Mouse (Mus musculus) adrenal gland, adult (tissue): ENCODE measurements around the gene Gm614.
A peak's percentile ranks its signal among the peaks of the same experiment; 100 is the strongest.

Experiments used
- DNase-seq, 2 experiments: peaks; one replicate each; pipeline ENCODE4 v3.0.0; 2022 to 2023; ENCODE audit warnings: low spot score in 1 of 2; ENCODE audit not compliant: inconsistent age in 2 of 2

The Gm614 gene

DNA sequence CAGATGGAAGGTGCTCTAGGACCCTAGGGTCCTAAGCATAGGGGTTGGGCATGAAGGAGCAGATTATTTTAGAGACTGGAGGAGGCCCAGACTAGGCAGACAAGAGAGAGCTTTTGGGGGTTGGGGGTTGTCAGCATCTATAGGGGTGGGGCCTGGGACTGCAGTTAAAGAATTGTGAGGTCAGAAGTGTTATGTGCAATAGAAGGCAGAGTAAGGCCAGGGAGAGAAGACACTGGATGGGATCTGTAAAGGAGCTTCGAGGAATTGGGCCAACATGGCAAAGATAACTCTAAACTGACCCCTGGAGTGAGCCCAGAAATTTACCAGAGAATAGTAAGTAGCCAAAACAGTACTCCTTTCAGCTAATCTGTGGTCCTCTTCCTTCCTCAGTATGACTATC is at the start of gene Gm614:
Gene Gm614 (minus strand): TSS at position 101 of the 400 bp plus-strand sequence.
- no peak for DNase-seq

GRCm38 (mm10) chrX:101309299-101309698 is 45.5 kb upstream of the Gm614 start:
- no peak for DNase-seq

DNA sequence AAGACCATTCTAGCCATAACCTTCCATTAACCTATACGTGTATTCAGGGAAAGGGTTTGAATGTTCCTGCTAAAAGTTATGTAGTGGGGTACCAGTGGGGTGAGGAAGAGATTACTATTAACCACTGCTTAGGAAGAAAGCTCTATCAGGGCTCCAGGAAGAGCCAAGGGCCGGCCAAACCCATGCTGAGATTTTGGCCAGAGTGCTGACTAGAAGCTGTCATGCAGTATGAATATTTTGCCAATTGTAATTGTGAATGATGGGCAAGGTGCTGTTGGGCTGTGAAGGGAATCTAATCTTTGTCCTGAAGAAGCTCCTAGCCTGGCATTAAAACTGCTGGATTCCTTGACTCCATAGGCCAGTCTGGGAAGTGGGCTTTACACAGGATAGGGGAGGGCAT is 40.9 kb upstream of the Gm614 start:
- DNase-seq: no peak

GRCm38 (mm10) chrX:101301654-101302053 is 37.9 kb upstream of the Gm614 start:
- DNase-seq: no peak

- DNase-seq: peak; percentile 20 to 55
These were observed 36.7 kb upstream of the Gm614 start for GRCm38 (mm10) chrX:101300427-101301030.

DNA sequence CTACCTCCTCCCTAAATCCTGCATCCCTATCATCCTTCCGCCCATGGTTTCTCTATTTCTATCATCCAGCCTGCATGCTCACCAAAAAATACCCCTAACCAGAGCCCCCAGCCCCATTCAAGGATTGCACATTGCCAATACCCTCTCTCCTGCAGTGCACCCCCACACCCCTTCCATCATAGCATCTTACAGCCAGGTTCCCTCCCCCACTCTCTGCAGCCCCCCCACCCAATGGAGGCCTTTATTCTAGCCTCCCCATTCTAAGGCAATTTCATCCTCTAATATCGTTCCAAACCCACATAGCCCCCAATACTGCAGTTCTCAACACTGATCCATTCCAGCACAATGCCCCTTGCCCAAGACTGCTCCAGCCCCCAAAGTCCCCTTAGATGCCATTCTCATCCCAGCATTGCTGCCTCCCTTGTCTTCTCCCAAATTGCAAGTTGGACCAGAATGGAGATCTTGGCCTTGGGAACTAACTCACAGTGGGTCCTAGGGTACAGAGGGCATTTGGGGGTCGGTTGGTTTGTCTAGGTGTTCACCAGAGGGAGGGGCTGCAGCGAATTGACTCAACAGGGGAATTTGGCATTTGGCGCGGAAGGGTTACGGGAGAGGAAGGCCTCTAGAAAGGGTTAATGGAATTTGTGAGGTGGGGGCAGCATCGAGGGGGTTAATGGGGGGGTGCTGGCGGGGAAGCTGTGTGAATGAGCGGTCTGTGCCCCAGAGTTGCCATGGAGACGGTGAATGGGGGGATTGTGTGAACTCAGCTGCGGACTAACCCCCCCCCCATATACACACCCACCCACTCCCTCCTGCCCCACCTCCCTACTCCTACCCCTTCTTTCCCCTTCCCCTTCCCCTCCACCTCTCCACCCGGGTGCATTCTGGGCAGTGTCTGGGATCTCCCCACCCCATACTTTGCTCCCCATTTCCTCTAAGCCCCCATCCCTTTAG is 36.0 kb upstream of the Gm614 start:
- DNase-seq: peak in 1 of 2 experiments; percentile 44

- peak; percentile 24 to 54 for DNase-seq
These were observed 35.3 kb upstream of the Gm614 start, which contains the start of gene Nlgn3 for GRCm38 (mm10) chrX:101299055-101299454. Gene Nlgn3, plus strand, starts transcription at chrX:101299168.

- no peak for DNase-seq
These were observed 26.3 kb upstream of the Gm614 start for GRCm38 (mm10) chrX:101290111-101290510.

DNA sequence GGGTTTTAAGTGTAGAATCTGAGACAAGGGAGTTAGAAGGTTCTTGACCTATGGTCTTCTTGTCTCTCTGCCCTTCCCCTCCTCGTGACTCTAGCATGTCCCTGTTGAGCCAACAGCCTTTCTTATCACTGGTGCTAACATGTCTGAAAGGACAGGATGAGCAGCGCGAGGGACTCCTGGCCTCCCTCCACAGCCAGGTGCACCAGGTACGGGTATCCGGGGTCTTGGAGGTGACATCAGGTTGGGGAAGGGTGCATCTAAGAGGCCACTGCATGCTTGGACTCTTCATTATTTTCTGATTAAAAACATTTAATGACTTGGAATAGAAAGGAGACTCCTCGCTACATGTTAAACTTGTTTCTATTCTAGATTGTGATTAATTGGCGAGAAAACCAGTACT is 25.2 kb upstream of the Gm614 start:
- no peak for DNase-seq

- no peak for DNase-seq
These were observed 24.6 kb upstream of the Gm614 start for GRCm38 (mm10) chrX:101288432-101288831.

- DNase-seq: no peak
These were observed 23.8 kb upstream of the Gm614 start for GRCm38 (mm10) chrX:101287543-101287942.

DNA sequence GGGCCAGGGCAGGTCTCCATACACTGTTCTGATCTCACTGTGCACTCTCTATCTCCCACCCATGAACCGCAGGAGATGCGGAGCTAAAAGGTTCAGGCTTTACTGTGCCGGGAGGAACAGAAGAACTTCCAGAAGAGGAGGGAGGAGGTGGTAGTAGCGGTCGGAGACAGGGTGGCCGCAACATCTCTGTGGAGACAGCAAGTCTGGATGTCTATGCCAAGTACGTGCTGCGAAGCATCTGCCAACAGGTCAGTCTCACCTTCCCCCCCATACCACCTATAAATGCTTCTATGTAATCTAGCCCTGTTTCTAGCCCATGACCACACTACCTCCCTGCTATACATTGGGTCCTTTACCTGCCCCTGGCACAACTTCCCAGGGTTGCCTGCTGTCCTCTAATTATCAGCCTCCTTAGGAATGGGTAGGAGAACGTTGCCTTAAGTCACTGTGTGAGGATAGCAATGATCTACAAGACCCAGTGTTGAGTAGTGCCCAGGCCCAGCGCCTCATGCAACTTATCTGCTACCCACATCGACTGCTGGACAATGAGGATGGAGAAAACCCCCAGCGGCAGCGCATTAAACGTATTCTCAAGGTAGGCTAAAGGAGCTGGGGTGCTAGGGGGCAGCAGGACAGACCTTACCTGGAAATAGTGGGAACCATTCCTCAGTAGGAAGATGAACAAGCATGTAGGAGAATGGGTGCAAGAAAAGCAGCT is 22.3 kb upstream of the Gm614 start:
- DNase-seq: no peak

DNA sequence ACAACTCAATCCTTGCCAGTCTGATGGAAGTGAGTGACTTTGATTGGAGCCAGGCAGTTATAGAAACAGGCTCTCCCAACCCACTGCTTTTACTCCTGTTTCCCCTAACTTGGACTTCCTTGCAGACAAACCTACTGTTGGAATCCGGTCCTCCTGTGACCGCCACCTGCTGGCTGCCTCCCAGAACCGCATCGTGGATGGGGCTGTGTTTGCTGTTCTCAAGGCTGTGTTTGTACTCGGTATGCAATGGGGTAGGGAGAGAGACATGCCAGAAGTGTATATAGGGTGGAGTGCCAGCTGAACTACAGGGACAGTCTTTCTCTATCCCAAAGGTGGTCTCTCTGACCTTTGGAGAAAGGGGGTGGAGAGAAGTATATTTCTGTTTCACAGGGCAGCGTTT is 21.7 kb upstream of the Gm614 start:
- DNase-seq: peak; percentile 46 to 78

GRCm38 (mm10) chrX:101282813-101283212 is 19.0 kb upstream of the Gm614 start:
- DNase-seq: no peak

GRCm38 (mm10) chrX:101273875-101274738 is 10.3 kb upstream of the Gm614 start, which contains the start of gene Med12:
Gene Med12, plus strand, starts transcription at chrX:101274030.
- peak; percentile 94 to 96 for DNase-seq

DNA sequence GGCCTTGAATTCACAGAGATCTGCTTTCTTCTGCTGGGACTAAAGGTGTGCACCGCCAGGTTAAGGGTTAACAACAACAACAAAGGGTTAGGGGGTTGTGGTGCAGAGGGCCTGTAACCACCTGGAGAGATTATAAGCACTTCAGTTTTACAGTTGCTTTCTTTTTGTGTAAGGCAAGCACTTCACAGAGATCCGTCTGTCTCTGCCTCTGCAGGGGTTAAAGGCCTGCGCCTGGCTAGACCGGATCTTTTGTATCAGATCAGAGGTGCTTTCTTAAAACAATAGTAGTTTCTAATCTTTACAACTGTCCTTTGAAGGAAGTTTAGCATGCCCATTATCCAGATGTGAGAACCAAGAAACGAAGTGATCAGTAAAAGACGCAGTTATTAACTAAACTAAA is 9.6 kb upstream of the Gm614 start:
- no peak for DNase-seq

GRCm38 (mm10) chrX:101268755-101269124 is 4.9 kb upstream of the Gm614 start, which contains the start of gene Gm20489:
Gene Gm20489, minus strand, starts transcription at chrX:101269023.
- no peak for DNase-seq

DNA sequence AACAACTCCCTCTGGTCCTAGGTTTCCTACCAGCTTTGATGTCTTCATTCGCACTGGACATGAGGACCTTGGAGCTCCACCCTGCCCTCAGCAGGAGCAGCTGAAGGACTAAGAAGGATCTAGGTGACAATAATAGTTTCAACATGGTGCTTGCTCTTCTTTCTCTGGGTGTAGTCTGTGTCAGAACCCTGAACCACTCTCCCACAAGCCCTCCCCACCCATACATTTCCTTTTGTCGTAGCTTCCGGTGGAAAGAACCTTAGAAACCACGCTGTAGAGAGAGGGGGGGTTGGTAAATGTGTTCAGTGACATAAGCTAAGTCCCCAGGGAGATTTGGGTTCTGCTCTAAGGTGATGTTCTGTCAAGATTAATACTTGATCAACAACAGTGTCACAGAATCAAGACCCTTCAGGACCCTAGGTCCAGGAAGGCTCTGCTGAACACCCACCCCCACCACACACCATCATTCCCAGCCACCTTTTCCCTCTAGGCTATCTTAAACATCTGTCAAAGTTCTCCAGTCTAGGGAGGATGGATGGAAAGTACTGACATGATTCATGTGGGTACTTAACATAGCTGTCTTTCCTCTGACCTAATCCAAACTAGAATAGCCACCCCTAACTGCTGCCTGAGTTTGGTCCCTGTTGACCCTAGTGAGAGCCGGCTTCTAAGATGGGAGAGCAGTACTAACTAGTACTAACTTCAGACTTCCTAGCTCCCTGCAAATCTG is 4.4 kb upstream of the Gm614 start, which contains the start of gene Il2rg:
Gene Il2rg (minus strand): TSS at position 231 of the 730 bp plus-strand sequence.
- DNase-seq: no peak

- DNase-seq: no peak
These were observed 2.8 kb upstream of the Gm614 start for GRCm38 (mm10) chrX:101266631-101267030.
